Mouse (Mus musculus) left cerebral cortex, adult 2 months (tissue): ENCODE results near the gene Supt6. TPM values are rescaled to one million over a fixed set of nuclear protein-coding genes. Genes with fewer than 3 reads are reported as not detected.

Experiments used
- DNase-seq, 2 experiments: peaks; one replicate each; pipeline ENCODE4 v3.0.0; 2021 to 2022; ENCODE audit warnings: low spot score in 2 of 2, mixed read lengths in 1 of 2; ENCODE audit errors: extremely low spot score in 1 of 2
- H3K27ac ChIP-seq: fragments of 200-600 bp; 2 replicates; pipeline ENCODE4 v1.8.1; 2022
- H3K4me3 ChIP-seq: fragments of 200-600 bp; 2 replicates; pipeline ENCODE4 v1.8.1; 2022
- CTCF ChIP-seq: fragments of 200-600 bp; IDR thresholded peaks from 2 replicates; pipeline ENCODE4 v1.8.1; 2022; ENCODE audit warnings: antibody characterized with exemption, mild to moderate bottlenecking, moderate library complexity
- intact Hi-C: fragments of 180-260 bp; cut with DNase I; formaldehyde crosslinking; loops from one replicate; pipeline ENCODE4 v1.15.1; 2025
- microRNA-seq, 2 experiments: library from miRNA; unstranded; fragments of <30 nt; microRNA quantifications; one replicate each; pipeline ENCODE4 v1.2.0; 2021
- total RNA-seq, 2 experiments: library from RNA; stranded (reverse); gene quantifications; 2 replicates each; pipeline ENCODE4 v1.2.3; 2021

The Supt6 gene
- total RNA-seq, 2 experiments from 2014 or later, result 100 to 107 TPM

- intact Hi-C loops, result loop anchor here (5.0 kb wide), 1 partner anchor 66 kb away; no protein-coding TSS in a partner anchor
- peak overlapping the region; percentile 80; the same call in 1 of the 2 replicates for H3K27ac ChIP-seq
- no peak for TF ChIP-seq CTCF
- no peak for DNase-seq
- no peak overlapping the region for H3K4me3 ChIP-seq
These were observed 82.7 kb downstream of the Supt6 start for GRCm38 (mm10) chr11:78163045-78163444.

- no peak for TF ChIP-seq CTCF
- H3K27ac ChIP-seq, result no peak overlapping the region
- intact Hi-C loops, result loop anchor here (5.0 kb wide), 1 partner anchor 65 kb away; no protein-coding TSS in a partner anchor
- no peak for DNase-seq
- H3K4me3 ChIP-seq, result no peak overlapping the region
These were observed 83.3 kb downstream of the Supt6 start for GRCm38 (mm10) chr11:78162504-78162903.

- no peak for DNase-seq
- Histone ChIP-seq H3K4me3 (no peak overlapping the region), H3K27ac (no peak overlapping the region)
- intact Hi-C loops, result loop anchor here (5.0 kb wide), 1 partner anchor 65 kb away; no protein-coding TSS in a partner anchor
- no peak for TF ChIP-seq CTCF
These were observed 83.8 kb downstream of the Supt6 start for GRCm38 (mm10) chr11:78161968-78162367.

GRCm38 (mm10) chr11:78161169-78161568 is 84.6 kb downstream of the Supt6 start:
- no peak for TF ChIP-seq CTCF
- intact Hi-C loops, result loop anchor here (5.0 kb wide), 1 partner anchor 64 kb away; no protein-coding TSS in a partner anchor
- no peak for DNase-seq
- Histone ChIP-seq H3K4me3 (no peak overlapping the region), H3K27ac (no peak overlapping the region)

- intact Hi-C loops, result loop anchor here (5.0 kb wide), 1 partner anchor 63 kb away; no protein-coding TSS in a partner anchor
- Histone ChIP-seq H3K4me3 (no peak overlapping the region), H3K27ac (no peak overlapping the region)
- DNase-seq, result no peak
- no peak for TF ChIP-seq CTCF
These were observed 85.1 kb downstream of the Supt6 start for GRCm38 (mm10) chr11:78160675-78161074.

- Histone ChIP-seq H3K27ac (no peak overlapping the region), H3K4me3 (no peak overlapping the region)
- no peak for TF ChIP-seq CTCF
- intact Hi-C loops, result loop anchor here (5.0 kb wide), 1 partner anchor 63 kb away; no protein-coding TSS in a partner anchor
- DNase-seq, result no peak
These were observed 85.6 kb downstream of the Supt6 start for GRCm38 (mm10) chr11:78160171-78160570.

GRCm38 (mm10) chr11:78159557-78159956 is 86.2 kb downstream of the Supt6 start:
- H3K4me3 ChIP-seq, result no peak overlapping the region
- intact Hi-C loops, result loop anchor here (2.0 kb wide), 1 partner anchor 17 kb away; the partner anchor contains the start of genes Nek8 and Tlcd1
- no peak for DNase-seq
- no peak for TF ChIP-seq CTCF
- H3K27ac ChIP-seq, result no peak overlapping the region

- no peak overlapping the region for H3K27ac ChIP-seq
- peak; percentile 99 for TF ChIP-seq CTCF
- intact Hi-C loops, result loop anchor here (2.0 kb wide), 1 partner anchor 18 kb away; the partner anchor contains the start of genes Nek8 and Tlcd1
- DNase-seq, result peak; percentile 65 to 79
- no peak overlapping the region for H3K4me3 ChIP-seq
These were observed 86.7 kb downstream of the Supt6 start for GRCm38 (mm10) chr11:78159096-78159495.

Small RNAs within 50 kb of the gene (microRNA-seq; reads per million reads assigned to microRNA genes)
- 0.24 to 1.2 reads per million in 2 experiments for gene Mir7653

Other genes starting within 250 kb of the Supt6 start
- 1 to 10 TPM; 5.5 to 6.3 TPM for gene Dhrs13, start 213.7 kb downstream of the Supt6 start, total RNA-seq
- 10 to 100 TPM; 91.2 to 96.0 TPM for gene Flot2, start 208.1 kb downstream of the Supt6 start, total RNA-seq
- gene Eral1, start 165.6 kb downstream of the Supt6 start, total RNA-seq, result 10 to 100 TPM; 18.9 to 19.0 TPM
- 10 to 100 TPM; 27.5 to 32.1 TPM for gene Fam222b, start 151.3 kb downstream of the Supt6 start, total RNA-seq
- 10 to 100 TPM; 10.5 to 10.6 TPM for gene Traf4, start 80.4 kb downstream of the Supt6 start, total RNA-seq
- 1 to 10 TPM; 3.0 to 3.1 TPM for gene Nek8, start 69.3 kb downstream of the Supt6 start, total RNA-seq
- gene Tlcd1, start 69.3 kb downstream of the Supt6 start, total RNA-seq, result 10 to 100 TPM; 24.4 to 27.7 TPM
- gene Rpl23a, start 62.4 kb downstream of the Supt6 start, total RNA-seq, result 100 to 1,000 TPM; 647 to 724 TPM
- 10 to 100 TPM; 19.0 to 19.7 TPM for gene Rab34, start 57.6 kb downstream of the Supt6 start, total RNA-seq
- gene Proca1, start 52.6 kb downstream of the Supt6 start, total RNA-seq, result 1 to 10 TPM; 4.7 to 7.7 TPM
- gene Sdf2, start 241 bp downstream of the Supt6 start, total RNA-seq, result 10 to 100 TPM; 58.6 to 66.4 TPM
- gene 2610507B11Rik, start 15.8 kb upstream of the Supt6 start, total RNA-seq, result 100 to 1,000 TPM; 176 to 177 TPM
- 10 to 100 TPM; 21.1 to 29.5 TPM for gene BC030499, start 44.9 kb upstream of the Supt6 start, total RNA-seq
- gene Spag5, start 55.5 kb upstream of the Supt6 start, total RNA-seq, result 10 to 100 TPM; 12.1 to 16.1 TPM
- gene Aldoc, start 77.0 kb upstream of the Supt6 start, total RNA-seq, result 100 to 1,000 TPM; 804 to 830 TPM
- 10 to 100 TPM; 60.7 to 62.8 TPM for gene Pigs, start 82.4 kb upstream of the Supt6 start, total RNA-seq
- 10 to 100 TPM; 29.1 to 32.2 TPM for gene Unc119, start 97.5 kb upstream of the Supt6 start, total RNA-seq
- not detected for gene Foxn1, start 140.6 kb upstream of the Supt6 start, total RNA-seq
- not detected for gene Slc13a2, start 176.2 kb upstream of the Supt6 start, total RNA-seq
- gene Slc46a1, start 219.7 kb upstream of the Supt6 start, total RNA-seq, result 10 to 100 TPM; 11.1 to 11.5 TPM